Mouse (Mus musculus): ENCODE data around the gene Gm39115.
A peak's percentile ranks its signal among the peaks of the same experiment; 100 is the strongest.

DNA sequence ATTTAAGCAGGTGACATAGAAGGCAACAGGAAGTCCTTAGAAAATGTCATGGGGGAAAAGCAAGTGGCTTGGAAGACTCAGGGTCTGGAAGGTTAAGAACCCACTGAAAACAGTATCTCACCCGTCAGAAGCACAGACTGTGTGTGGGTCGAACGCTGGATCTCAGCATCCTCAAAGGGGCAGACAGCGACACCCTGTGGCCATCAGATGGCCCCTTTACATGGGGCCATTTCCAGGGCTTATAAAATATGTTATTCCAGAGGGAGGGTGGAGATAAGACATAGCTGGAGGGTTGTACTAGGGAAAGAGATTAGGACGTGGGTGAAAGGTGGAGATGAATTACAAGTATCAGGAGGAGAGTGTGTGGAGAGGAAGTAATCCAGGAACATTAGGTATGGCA is 16.2 kb downstream of the Gm39115 start:
- TF ChIP-seq POLR2A (IDR thresholded peaks at IDR 0.05; ENCODE audit: low read depth, low read length) (no peak), CTCF (IDR thresholded peaks at IDR 0.05; ENCODE audit: borderline replicate concordance, insufficient read depth, low read length) (peak; percentile 34; the same call in 1 of the 2 replicates)
